Mouse (Mus musculus) fat pad, adult 2 months (tissue): Measurements from ENCODE around the gene Cacng3.

Experiments
- DNase-seq: peaks from one replicate; pipeline ENCODE4 v3.0.0-alpha.2; 2011; ENCODE audit warnings: low read depth, low spot score; ENCODE audit errors: extremely low read depth

Cacng3 gene

GRCm38 (mm10) chr7:122670442-122670872 lies at the start of gene Cacng3:
Gene Cacng3 (plus strand): TSS chr7:122670492.
- no peak for DNase-seq

GRCm38 (mm10) chr7:122622125-122622774 lies 48.0 kb upstream of the Cacng3 start:
- no peak for DNase-seq

GRCm38 (mm10) chr7:122623753-122624152 lies 46.5 kb upstream of the Cacng3 start:
- DNase-seq, result no peak

GRCm38 (mm10) chr7:122628050-122628449 lies 42.2 kb upstream of the Cacng3 start:
- no peak for DNase-seq

- no peak for DNase-seq
Observed at GRCm38 (mm10) chr7:122630386-122630785, 39.9 kb upstream of the Cacng3 start.

- DNase-seq, result no peak
Observed at GRCm38 (mm10) chr7:122631151-122631550, 39.1 kb upstream of the Cacng3 start.

GRCm38 (mm10) chr7:122632946-122633345 lies 37.3 kb upstream of the Cacng3 start:
- DNase-seq, result no peak

- no peak for DNase-seq
Observed at GRCm38 (mm10) chr7:122633463-122633862, 36.8 kb upstream of the Cacng3 start.

- no peak for DNase-seq
Observed at GRCm38 (mm10) chr7:122643676-122644075, 26.6 kb upstream of the Cacng3 start.

GRCm38 (mm10) chr7:122649306-122649705 lies 21.0 kb upstream of the Cacng3 start:
- DNase-seq, result no peak

- no peak for DNase-seq
Observed at GRCm38 (mm10) chr7:122652523-122652922, 17.8 kb upstream of the Cacng3 start.

- DNase-seq, result no peak
Observed at GRCm38 (mm10) chr7:122656671-122657070, 13.6 kb upstream of the Cacng3 start.

GRCm38 (mm10) chr7:122657423-122658126 lies 12.7 kb upstream of the Cacng3 start:
- no peak for DNase-seq

GRCm38 (mm10) chr7:122665311-122666049 lies 4.8 kb upstream of the Cacng3 start:
- DNase-seq, result no peak

GRCm38 (mm10) chr7:122667903-122668302 lies 2.4 kb upstream of the Cacng3 start:
- DNase-seq, result no peak

GRCm38 (mm10) chr7:122670873-122671641 lies 765 bp downstream of the Cacng3 start:
- DNase-seq, result no peak

GRCm38 (mm10) chr7:122672981-122673380 lies 2.7 kb downstream of the Cacng3 start:
- no peak for DNase-seq

- DNase-seq, result no peak
Observed at GRCm38 (mm10) chr7:122675207-122675606, 4.9 kb downstream of the Cacng3 start.

- DNase-seq, result no peak
Observed at GRCm38 (mm10) chr7:122701751-122702150, 31.5 kb downstream of the Cacng3 start.

- DNase-seq, result no peak
Observed at GRCm38 (mm10) chr7:122702443-122702842, 32.2 kb downstream of the Cacng3 start.

- no peak for DNase-seq
Observed at GRCm38 (mm10) chr7:122706736-122707135, 36.4 kb downstream of the Cacng3 start.
